Mouse (Mus musculus) intestine, embryonic 14.5 days (tissue): ENCODE data around the gene Gm10964. TPM values are rescaled to one million over a fixed set of nuclear protein-coding genes. Genes with fewer than 3 reads are reported as not detected.
A peak's percentile ranks its signal among the peaks of the same experiment; 100 is the strongest.

Experiments
- ATAC-seq: fragments of 200-750 bp; cut with Nextera tagmentation; replicated peaks from 2 replicates; pipeline ENCODE4 v1.8.0; 2017; ENCODE audit warnings: low read depth, moderate number of reproducible peaks, moderate TSS enrichment, moderate library complexity; ENCODE audit not compliant: low FRiP score, low TSS enrichment
- DNase-seq: peaks from one replicate; pipeline ENCODE4 v3.0.0-alpha.2; 2018; ENCODE audit warnings: low spot score
- H3K27ac ChIP-seq: fragments of 300-500 bp; sonication (generic); 2 replicates; pipeline ENCODE4 v1.5.1; 2014; ENCODE audit warnings: low read depth, mild to moderate bottlenecking, control low read depth
- H3K27me3 ChIP-seq: fragments of 300-500 bp; sonication (generic); replicated peaks from 2 replicates; pipeline ENCODE4 v1.6.1; 2014; ENCODE audit warnings: low read length, control low read depth; ENCODE audit not compliant: control insufficient read depth, insufficient read depth
- H3K36me3 ChIP-seq: fragments of 300-500 bp; sonication (generic); 2 replicates; pipeline ENCODE4 v1.6.1; 2014; ENCODE audit warnings: low read length, control low read depth; ENCODE audit not compliant: control insufficient read depth, insufficient read depth
- H3K4me1 ChIP-seq: fragments of 300-500 bp; sonication (generic); replicated peaks from 2 replicates; pipeline ENCODE4 v1.6.1; 2014; ENCODE audit warnings: low read length, control low read depth, mixed read lengths; ENCODE audit not compliant: control insufficient read depth, insufficient read depth
- H3K4me2 ChIP-seq: fragments of 300-500 bp; sonication (generic); 2 replicates; pipeline ENCODE4 v1.6.1; 2014; ENCODE audit warnings: low read length
- H3K4me3 ChIP-seq: fragments of 300-500 bp; sonication (generic); 2 replicates; pipeline ENCODE4 v1.5.1; 2014; ENCODE audit warnings: low read depth, low read length, control low read depth, mixed read lengths
- H3K9ac ChIP-seq: fragments of 300-500 bp; sonication (generic); 2 replicates; pipeline ENCODE4 v1.6.1; 2014; ENCODE audit warnings: mild to moderate bottlenecking, low read length
- H3K9me3 ChIP-seq: fragments of 300-500 bp; sonication (generic); 2 replicates; pipeline ENCODE4 v1.6.1; 2016; ENCODE audit warnings: low read length, control low read depth; ENCODE audit not compliant: control insufficient read depth
- WGBS: fragments of 180-500 bp; shearing (Covaris S2); extraction: QIAGEN DNeasy Blood & Tissue Kit; methylation state at CpG from one replicate; pipeline ENCODE4 v1.1.7; 2014; 5-methylcytosine and 5-hydroxymethylcytosine counted together
- polyA plus RNA-seq: library from polyadenylated mRNA; unstranded; fragments of >200 nt; fragmentation: Nextera tagmentation; extraction: Ambion mirVana; gene quantifications from 2 replicates; pipeline ENCODE4 v1.2.1, GENCODE M21; 2014

The Gm10964 gene
- not detected in 2 replicates for polyA plus RNA-seq

DNA sequence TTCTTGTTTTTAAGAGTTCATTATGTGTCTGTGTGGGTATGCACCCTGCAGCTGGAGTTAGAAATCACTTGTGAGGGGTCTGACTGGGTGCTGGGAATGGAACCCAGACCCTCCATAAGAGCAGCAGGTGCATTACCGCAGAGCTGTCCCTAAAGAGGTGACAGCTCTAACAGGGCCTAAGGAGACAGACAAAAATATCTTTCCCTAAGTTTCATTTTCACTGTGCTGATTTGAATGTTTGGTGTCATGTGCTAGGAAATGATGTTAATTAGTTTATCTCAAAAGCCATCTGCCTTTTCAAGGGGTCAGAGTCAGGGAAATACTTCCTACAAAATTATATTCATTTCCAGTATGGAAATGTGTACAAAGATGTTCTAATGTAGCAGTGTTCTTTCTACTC lies at the start of gene Gm10964:
Gm10964 (plus strand) TSS at position 38 of the 400 bp plus-strand sequence.
- H3K9me3 ChIP-seq = no peaks in the 10 kb centered on the region
- peak within 1 kb of the TSS; percentile 98 for H3K27ac ChIP-seq
- peak within 1 kb of the TSS; percentile 37 for H3K4me3 ChIP-seq
- peak within 1 kb of the TSS; percentile 46 for H3K9ac ChIP-seq
- peaks cover 35% of the 10 kb centered on the region for H3K4me1 ChIP-seq
- H3K4me2 ChIP-seq = peak within 1 kb of the TSS; percentile 69
- H3K36me3 ChIP-seq = peaks cover 25% of the 10 kb centered on the region
- 91% methylated on average over 1 of the region's 1 CpGs for WGBS
- no peak for DNase-seq
- no peaks in the 10 kb centered on the region for H3K27me3 ChIP-seq
- ATAC-seq = no peak

DNA sequence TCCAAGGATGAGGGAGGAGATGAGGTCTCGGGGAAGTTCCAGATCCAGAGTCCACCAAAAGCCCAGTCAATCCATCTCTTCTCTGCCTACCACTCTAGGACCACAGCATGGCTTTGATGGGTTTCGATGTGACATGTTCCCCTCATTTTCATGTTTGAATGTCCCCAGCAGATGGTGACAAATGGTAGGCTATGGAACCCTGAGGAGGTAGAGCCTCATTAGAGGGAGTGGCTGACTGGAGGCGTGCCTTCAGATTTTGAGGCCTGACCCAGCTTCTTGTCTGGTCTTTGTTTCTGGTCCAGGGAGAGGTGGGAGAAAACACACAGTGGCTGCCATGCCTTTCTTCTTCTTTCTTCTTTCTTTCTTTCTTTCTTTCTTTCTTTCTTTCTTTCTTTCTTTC lies 48.7 kb upstream of the Gm10964 start:
- Histone ChIP-seq H3K9ac (no peak overlapping the region), H3K4me2 (no peak overlapping the region), H3K27ac (no peak overlapping the region), H3K27me3 (no peaks in the 10 kb centered on the region), H3K9me3 (no peaks in the 10 kb centered on the region), H3K4me3 (no peak overlapping the region), H3K4me1 (no peaks in the 10 kb centered on the region), H3K36me3 (no peaks in the 10 kb centered on the region)
- DNase-seq = no peak
- 81% methylated on average over 3 of the region's 3 CpGs for WGBS
- no peak for ATAC-seq

DNA sequence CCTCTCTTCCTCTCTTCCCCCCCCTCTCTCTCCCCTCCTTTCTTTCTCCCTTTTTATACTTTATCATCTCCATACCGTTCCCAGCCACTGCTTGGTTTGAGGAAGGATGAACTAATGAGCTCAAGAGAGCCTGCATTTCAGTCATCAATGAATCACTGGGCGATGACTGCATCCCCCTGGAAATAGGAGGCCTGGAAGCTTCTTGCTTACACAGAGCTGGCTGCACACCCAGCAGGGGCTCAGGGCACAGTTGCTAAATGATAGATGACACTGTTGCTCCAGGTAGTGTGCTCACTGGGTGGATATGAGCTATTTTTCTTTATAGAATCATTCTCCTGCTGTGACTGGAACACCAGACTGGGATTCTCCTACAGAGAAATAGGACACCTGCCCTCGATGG lies 43.6 kb upstream of the Gm10964 start:
- H3K4me2 ChIP-seq = no peak overlapping the region
- no peaks in the 10 kb centered on the region for H3K9me3 ChIP-seq
- H3K27ac ChIP-seq = no peak overlapping the region
- no peak overlapping the region for H3K9ac ChIP-seq
- no peak overlapping the region for H3K4me3 ChIP-seq
- DNase-seq (no peak), ATAC-seq (no peak)
- H3K36me3 ChIP-seq = no peaks in the 10 kb centered on the region
- H3K4me1 ChIP-seq = no peaks in the 10 kb centered on the region
- WGBS = 34% methylated on average over 3 of the region's 3 CpGs
- H3K27me3 ChIP-seq = no peaks in the 10 kb centered on the region

DNA sequence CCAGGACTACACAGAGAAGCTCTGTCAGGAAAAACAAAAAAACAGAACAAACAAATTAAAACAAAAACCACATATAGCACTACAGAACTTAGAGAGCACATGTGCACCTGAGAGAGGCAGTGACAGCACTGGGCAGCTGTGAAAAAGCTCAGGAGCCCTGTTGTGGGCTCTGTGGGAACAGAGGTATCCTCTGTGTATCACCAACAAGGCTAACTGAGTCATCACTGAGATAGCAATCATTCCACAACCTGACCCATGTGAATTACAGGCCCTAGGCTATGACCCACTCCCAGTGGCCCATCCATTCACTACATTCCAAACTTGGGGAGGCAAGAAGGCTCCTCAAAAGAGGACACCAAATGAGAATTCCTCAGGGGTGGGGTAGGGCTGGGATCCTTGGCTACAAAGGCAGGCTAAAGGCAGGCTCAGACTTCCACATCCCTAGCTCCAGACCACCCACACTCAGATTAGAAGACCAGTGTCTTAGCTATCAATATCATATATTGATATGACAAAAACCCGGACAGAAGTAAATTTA lies 42.7 kb upstream of the Gm10964 start:
- Histone ChIP-seq H3K36me3 (no peaks in the 10 kb centered on the region), H3K9me3 (no peaks in the 10 kb centered on the region), H3K9ac (no peak overlapping the region), H3K27ac (no peak overlapping the region), H3K27me3 (no peaks in the 10 kb centered on the region), H3K4me3 (no peak overlapping the region), H3K4me1 (no peaks in the 10 kb centered on the region), H3K4me2 (no peak overlapping the region)
- DNase-seq (no peak), ATAC-seq (no peak)
- WGBS = 85% methylated on average over 1 of the region's 1 CpGs

DNA sequence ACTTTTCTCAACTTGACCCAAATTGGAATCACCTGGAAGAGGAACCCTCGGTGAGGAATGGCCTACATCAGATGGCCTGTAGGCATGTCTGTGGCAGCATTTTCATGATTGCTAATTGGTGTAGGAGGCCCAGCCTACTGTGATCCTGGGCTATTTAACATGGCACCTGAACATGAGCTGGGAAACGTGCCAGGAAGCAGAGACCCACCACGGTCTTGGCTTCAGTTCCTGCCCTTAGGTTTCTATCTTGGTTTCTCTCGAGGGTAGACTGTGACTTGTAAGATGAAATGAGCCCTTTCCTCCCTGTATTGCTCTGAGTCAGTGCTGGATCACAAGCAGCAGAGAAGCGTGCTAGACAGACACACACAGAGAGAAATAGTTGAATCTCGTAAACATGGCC lies 34.5 kb upstream of the Gm10964 start:
- ATAC-seq = no peak
- no peaks in the 10 kb centered on the region for H3K4me1 ChIP-seq
- H3K36me3 ChIP-seq = no peaks in the 10 kb centered on the region
- WGBS = 79% methylated on average over 6 of the region's 6 CpGs
- H3K9ac ChIP-seq = no peak overlapping the region
- no peaks in the 10 kb centered on the region for H3K27me3 ChIP-seq
- H3K9me3 ChIP-seq = no peaks in the 10 kb centered on the region
- no peak overlapping the region for H3K27ac ChIP-seq
- no peak overlapping the region for H3K4me2 ChIP-seq
- no peak overlapping the region for H3K4me3 ChIP-seq
- no peak for DNase-seq

DNA sequence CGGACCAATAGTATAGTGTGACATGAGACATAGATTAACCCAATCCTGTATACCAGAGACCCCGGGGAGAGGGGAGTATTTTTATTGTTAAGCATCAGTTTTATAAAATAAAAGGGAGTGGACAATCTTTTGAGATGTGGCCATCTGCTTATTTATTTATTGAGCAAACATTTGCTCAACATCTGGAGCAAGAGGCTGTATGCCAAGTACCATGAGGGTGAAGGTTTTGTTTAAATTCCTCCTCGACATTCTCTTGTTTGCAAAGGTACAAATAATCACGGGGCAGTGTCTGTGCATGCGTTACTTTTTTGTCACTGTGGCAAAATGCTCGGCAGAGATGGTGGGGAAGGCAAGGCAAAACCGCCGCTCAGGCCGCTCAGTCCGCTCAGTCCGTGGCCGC lies 33.7 kb upstream of the Gm10964 start:
- Histone ChIP-seq H3K4me1 (no peaks in the 10 kb centered on the region), H3K4me2 (no peak overlapping the region), H3K9ac (no peak overlapping the region), H3K27me3 (no peaks in the 10 kb centered on the region), H3K4me3 (no peak overlapping the region), H3K27ac (no peak overlapping the region), H3K9me3 (no peaks in the 10 kb centered on the region), H3K36me3 (no peaks in the 10 kb centered on the region)
- ATAC-seq (no peak), DNase-seq (no peak)
- WGBS = 73% methylated on average over 12 of the region's 12 CpGs

DNA sequence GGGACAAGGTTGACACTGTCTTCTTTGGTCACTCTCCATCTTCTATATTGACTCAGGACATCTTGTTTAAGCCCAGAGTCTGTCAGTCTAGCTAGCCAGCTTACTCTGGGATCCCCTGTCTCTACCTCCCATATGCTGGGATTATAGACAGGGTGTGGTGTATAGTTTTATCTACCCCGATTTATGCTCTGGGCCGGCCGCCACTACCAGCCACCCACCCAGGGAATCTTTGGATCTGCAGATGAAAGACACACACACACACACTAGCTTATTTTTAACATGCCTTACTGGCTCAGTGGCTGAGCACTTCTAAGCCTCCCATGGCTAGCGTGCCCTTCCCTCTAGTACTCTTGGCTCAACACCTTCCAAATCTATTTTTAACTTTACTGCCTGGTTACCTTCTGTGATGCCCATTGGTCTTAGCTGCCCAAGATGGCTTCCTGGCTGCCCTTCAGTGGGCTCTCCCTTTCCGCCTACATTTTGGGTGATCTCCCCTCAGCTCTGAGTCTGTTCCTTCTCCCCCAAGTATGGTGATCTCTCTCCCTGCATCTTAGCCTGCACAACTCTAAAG lies 29.6 kb upstream of the Gm10964 start:
- Histone ChIP-seq H3K4me3 (no peak overlapping the region), H3K27ac (no peak overlapping the region), H3K27me3 (no peaks in the 10 kb centered on the region), H3K4me2 (no peak overlapping the region), H3K9me3 (no peaks in the 10 kb centered on the region), H3K36me3 (no peaks in the 10 kb centered on the region), H3K4me1 (no peaks in the 10 kb centered on the region), H3K9ac (no peak overlapping the region)
- no peak for ATAC-seq
- 90% methylated on average over 5 of the region's 5 CpGs for WGBS
- no peak for DNase-seq

DNA sequence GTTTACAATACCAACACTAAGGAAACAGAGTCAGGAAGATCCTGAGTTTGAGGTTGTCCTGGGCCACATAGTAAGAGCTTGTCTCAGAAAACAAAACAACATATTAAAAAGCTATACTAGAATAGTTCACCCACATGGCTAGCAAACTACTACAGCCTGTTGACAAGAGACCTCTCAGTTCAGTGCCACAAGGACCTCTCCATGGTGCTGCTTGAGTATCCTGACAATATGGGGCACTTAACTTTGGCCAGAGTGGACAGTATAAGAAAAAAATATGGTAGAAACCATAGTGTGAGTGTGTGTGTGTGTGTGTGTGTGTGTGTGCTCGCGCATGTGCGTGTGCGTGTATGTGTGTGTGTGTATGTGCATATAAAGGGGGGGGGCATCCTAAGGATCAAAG lies 27.0 kb upstream of the Gm10964 start:
- H3K27me3 ChIP-seq = no peaks in the 10 kb centered on the region
- no peak overlapping the region for H3K4me2 ChIP-seq
- ATAC-seq (no peak), DNase-seq (no peak)
- no peak overlapping the region for H3K27ac ChIP-seq
- peaks cover 10% of the 10 kb centered on the region for H3K4me1 ChIP-seq
- no peaks in the 10 kb centered on the region for H3K36me3 ChIP-seq
- no peak overlapping the region for H3K9ac ChIP-seq
- no peaks in the 10 kb centered on the region for H3K9me3 ChIP-seq
- 96% methylated on average over 4 of the region's 4 CpGs for WGBS
- no peak overlapping the region for H3K4me3 ChIP-seq

DNA sequence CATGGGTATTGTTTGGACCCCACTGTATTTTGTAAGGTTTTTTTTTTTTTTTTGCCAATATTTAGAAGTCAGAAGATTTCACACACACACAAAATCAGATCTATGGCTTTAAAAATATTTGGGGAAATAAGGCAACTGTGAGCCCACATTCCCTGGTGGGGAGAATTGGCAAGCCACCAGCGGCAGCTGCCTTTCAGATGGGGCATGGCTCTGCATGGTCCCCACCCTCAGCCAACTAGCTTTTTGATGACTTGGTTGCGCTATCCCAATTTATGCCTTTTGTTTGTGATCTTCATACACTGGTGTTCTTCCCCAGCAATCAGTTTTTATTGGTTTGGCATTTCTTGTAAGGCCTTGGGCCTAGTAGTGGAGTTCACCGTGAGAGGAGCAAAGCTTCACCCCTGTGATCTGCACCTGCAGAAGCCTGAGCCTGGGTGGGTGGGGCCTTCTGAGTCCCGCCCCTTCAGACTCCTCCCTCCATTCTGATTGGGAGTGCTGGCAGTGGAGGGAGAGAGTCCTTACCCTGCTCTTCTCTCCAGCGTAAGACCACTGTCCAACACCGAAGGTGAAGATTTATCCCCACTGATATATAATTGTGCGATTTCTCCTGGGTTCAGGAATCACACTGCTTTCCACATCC lies 24.8 kb upstream of the Gm10964 start:
- Histone ChIP-seq H3K36me3 (no peaks in the 10 kb centered on the region), H3K9ac (no peak overlapping the region), H3K4me1 (peaks cover 18% of the 10 kb centered on the region), H3K4me3 (no peak overlapping the region), H3K4me2 (no peak overlapping the region), H3K9me3 (no peaks in the 10 kb centered on the region), H3K27ac (no peak overlapping the region), H3K27me3 (no peaks in the 10 kb centered on the region)
- 79% methylated on average over 7 of the region's 7 CpGs for WGBS
- ATAC-seq (no peak), DNase-seq (no peak)
